Mouse (Mus musculus): Measurements from ENCODE around the gene 4933405O20Rik. TPM values are rescaled to one million over a fixed set of nuclear protein-coding genes. Genes with fewer than 3 reads are reported as not detected.

4933405O20Rik gene
- polyA plus RNA-seq (2016; fragmentation: Nextera tagmentation; extraction: Ambion mirVana): not detected in 2 replicates

DNA sequence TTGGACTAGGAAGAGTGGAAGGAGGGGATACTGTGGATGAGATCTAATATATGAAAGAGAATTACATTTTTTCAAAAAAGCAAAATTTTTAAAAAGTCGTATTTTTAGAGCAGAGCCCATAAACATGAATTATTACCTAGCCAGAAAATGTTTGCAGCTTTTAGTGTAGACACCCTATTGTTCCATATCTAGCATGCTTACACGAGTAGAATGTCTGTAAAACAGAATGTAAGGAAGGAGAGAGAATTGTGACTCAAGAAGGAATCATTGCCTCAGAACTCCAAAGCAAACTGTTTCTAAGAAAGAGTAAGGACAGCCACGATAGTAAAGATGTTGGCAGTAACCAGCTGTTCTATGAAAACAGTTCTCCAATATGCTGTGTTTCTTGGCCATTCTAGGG lies at the start of gene 4933405O20Rik:
Gene 4933405O20Rik, plus strand, starts transcription at position 301 of the 400 bp plus-strand sequence.
- no peaks in the 10 kb centered on the region for H3K36me3 ChIP-seq
- H3K9me3 ChIP-seq: no peaks in the 10 kb centered on the region
- no peaks in the 10 kb centered on the region for H3K27me3 ChIP-seq (ENCODE audit: insufficient read depth, poor library complexity, severe bottlenecking)
- H3K27ac ChIP-seq: no peak within 1 kb of the TSS
- no peaks in the 10 kb centered on the region for H3K4me1 ChIP-seq (replicated peaks)
- WGBS: 83% methylated on average over 3 of the region's 3 CpGs
- DNase-seq (ENCODE audit: low spot score): no peak
- no peak within 1 kb of the TSS for H3K4me3 ChIP-seq

DNA sequence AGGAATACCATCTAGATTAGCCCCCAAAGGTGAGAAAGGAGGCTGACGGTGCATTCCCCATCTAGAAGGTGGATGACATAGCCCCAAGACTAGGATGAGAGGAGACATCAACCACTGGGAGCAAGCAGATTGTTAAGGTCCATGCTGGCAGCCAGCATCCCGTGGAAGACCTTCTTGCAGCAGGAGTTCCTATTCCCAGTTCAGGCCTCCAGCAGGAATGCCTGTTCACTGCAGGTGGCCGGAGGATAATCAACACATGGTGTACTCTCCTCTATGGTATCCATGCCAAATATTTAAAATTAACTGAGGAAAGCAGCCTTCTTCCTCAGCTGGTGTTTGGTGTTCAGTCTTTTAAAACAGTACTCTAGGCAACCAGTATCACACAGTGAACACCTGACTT lies 49.4 kb upstream of the 4933405O20Rik start:
- Histone ChIP-seq H3K27me3 (ENCODE audit: insufficient read depth, poor library complexity, severe bottlenecking) (no peaks in the 10 kb centered on the region), H3K27ac (no peak overlapping the region), H3K9me3 (no peaks in the 10 kb centered on the region), H3K4me1 (replicated peaks) (no peaks in the 10 kb centered on the region), H3K4me3 (no peak overlapping the region), H3K36me3 (no peaks in the 10 kb centered on the region)
- WGBS: 70% methylated on average over 3 of the region's 3 CpGs
- DNase-seq (ENCODE audit: low spot score): no peak

- no peaks in the 10 kb centered on the region for H3K4me1 ChIP-seq (replicated peaks)
- no peaks in the 10 kb centered on the region for H3K27me3 ChIP-seq (ENCODE audit: insufficient read depth, poor library complexity, severe bottlenecking)
- DNase-seq (ENCODE audit: low spot score): no peak
- no peak overlapping the region for H3K27ac ChIP-seq
- no peak overlapping the region for H3K4me3 ChIP-seq
- H3K36me3 ChIP-seq: no peaks in the 10 kb centered on the region
- H3K9me3 ChIP-seq: no peaks in the 10 kb centered on the region
- WGBS: 75% methylated on average over 4 of the region's 4 CpGs
Observed at GRCm38 (mm10) chr7:50551426-50551825, 47.6 kb upstream of the 4933405O20Rik start.

DNA sequence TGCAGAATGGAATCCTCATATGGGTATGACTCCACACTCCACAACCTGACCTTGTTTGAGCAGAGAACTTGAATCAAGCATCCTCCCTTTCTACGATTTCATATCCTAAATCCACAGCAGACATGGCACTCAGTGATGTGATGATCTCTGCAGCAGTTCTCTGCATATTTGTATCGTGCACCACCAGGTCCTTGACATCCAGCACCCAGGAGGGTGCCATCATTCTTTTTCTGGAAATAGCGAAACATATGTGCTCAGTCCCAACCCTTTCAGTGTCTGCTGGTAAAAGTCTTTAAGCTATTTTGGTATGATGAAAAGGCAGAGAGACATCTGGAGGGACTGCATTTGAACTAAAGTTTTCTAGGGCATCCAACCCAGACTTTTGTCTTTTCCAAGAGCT lies 36.3 kb upstream of the 4933405O20Rik start:
- no peak for DNase-seq (ENCODE audit: low spot score)
- 85% methylated on average over 3 of the region's 3 CpGs for WGBS
- no peaks in the 10 kb centered on the region for H3K9me3 ChIP-seq
- H3K27ac ChIP-seq: no peak overlapping the region
- H3K4me1 ChIP-seq (replicated peaks): no peaks in the 10 kb centered on the region
- no peak overlapping the region for H3K4me3 ChIP-seq
- no peaks in the 10 kb centered on the region for H3K36me3 ChIP-seq
- H3K27me3 ChIP-seq (ENCODE audit: insufficient read depth, poor library complexity, severe bottlenecking): no peaks in the 10 kb centered on the region

GRCm38 (mm10) chr7:50573841-50574240 lies 25.1 kb upstream of the 4933405O20Rik start:
- H3K36me3 ChIP-seq: no peaks in the 10 kb centered on the region
- DNase-seq (ENCODE audit: low spot score): no peak
- no peaks in the 10 kb centered on the region for H3K9me3 ChIP-seq
- no peak overlapping the region for H3K4me3 ChIP-seq
- H3K27me3 ChIP-seq (ENCODE audit: insufficient read depth, poor library complexity, severe bottlenecking): no peaks in the 10 kb centered on the region
- 76% methylated on average over 7 of the region's 7 CpGs for WGBS
- H3K27ac ChIP-seq: no peak overlapping the region
- no peaks in the 10 kb centered on the region for H3K4me1 ChIP-seq (replicated peaks)

DNA sequence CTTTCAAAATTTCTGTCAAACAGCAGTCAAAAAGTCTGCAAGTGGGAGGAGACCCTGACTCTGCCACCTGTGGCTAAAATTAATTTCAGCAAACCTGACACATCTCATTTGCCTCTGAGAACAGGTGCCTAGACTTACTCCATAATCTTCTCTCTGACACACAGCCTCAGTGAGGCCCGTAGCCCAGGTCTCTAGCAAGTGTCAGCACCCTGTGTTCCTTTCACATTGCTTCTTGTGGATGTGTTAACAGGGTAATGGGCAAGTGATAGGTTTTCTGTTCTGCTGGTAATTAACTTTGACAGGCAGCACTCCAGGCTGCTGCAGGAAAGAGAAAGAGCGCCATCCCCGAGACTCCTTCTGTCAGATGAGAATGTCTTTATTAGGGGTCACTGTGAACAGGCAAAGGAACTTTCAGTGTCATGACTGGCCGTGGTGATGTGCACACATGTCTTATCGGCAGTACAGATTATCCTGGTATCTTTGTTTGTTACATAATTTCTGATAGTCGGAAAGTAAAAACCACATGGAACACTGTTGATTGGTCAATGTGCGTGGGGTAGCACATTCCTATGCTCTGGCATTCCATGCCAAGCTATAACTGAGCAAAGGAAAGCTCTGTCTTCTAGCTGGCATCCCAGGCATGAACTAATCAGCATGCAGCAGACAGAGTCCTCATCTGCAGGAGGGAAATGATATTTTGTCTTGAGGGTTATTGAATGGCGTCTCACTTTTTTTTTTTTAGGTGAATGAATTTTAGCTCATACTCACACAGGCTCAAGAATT lies 10.2 kb upstream of the 4933405O20Rik start:
- no peak for DNase-seq (ENCODE audit: low spot score)
- Histone ChIP-seq H3K27ac (no peak overlapping the region), H3K4me1 (replicated peaks) (no peaks in the 10 kb centered on the region), H3K36me3 (no peaks in the 10 kb centered on the region), H3K4me3 (no peak overlapping the region), H3K9me3 (no peaks in the 10 kb centered on the region), H3K27me3 (ENCODE audit: insufficient read depth, poor library complexity, severe bottlenecking) (no peaks in the 10 kb centered on the region)
- 65% methylated on average over 8 of the region's 8 CpGs for WGBS

DNA sequence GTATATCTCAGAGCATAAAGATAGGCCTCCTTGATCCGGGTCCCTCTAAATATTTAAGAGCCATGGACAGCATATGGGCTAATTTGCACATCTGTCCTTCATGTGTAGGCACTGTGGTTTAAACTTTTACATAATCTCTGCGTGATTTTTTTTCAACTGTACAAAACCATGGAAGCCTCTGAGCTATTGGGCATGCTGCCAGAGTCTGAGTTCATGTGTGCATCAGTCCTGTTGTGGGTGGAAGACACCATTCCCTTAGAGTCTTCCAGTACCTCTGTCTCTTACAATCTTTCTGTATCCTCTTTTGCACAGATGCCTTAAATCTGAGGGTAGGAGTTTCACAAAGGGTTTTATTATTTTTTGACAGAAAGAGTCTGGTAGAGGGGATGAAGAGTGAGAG lies 15.1 kb downstream of the 4933405O20Rik start:
- H3K27me3 ChIP-seq (ENCODE audit: insufficient read depth, poor library complexity, severe bottlenecking): no peaks in the 10 kb centered on the region
- H3K4me1 ChIP-seq (replicated peaks): no peaks in the 10 kb centered on the region
- H3K27ac ChIP-seq: no peak overlapping the region
- no peaks in the 10 kb centered on the region for H3K36me3 ChIP-seq
- WGBS: 77% methylated on average over 2 of the region's 2 CpGs
- DNase-seq (ENCODE audit: low spot score): no peak
- no peak overlapping the region for H3K4me3 ChIP-seq
- H3K9me3 ChIP-seq: no peaks in the 10 kb centered on the region

GRCm38 (mm10) chr7:50629186-50629585 lies 30.2 kb downstream of the 4933405O20Rik start:
- Histone ChIP-seq H3K27ac (no peak overlapping the region), H3K27me3 (ENCODE audit: insufficient read depth, poor library complexity, severe bottlenecking) (no peaks in the 10 kb centered on the region), H3K4me3 (no peak overlapping the region), H3K36me3 (no peaks in the 10 kb centered on the region), H3K4me1 (replicated peaks) (no peaks in the 10 kb centered on the region), H3K9me3 (no peaks in the 10 kb centered on the region)
- DNase-seq (ENCODE audit: low spot score): no peak
- 74% methylated on average over 3 of the region's 3 CpGs for WGBS

DNA sequence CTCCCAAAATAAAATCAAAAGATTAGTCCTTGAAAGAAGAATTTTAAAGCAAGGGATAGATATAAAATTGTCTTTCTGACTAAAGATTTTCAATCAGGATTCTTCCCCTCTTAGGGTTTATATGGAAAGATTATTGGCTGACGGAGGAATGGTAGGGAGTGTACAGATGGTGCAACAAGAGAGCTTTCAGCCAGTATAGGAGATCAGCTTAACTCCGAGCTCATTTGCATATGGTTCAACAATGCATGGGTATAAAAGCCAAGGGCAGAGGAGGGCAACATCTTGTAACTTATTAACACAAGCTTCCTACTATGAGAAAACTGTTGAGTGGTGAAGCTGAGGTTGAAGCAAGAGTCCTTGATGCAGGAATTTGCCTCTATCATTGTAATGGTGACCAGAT lies 34.2 kb downstream of the 4933405O20Rik start:
- Histone ChIP-seq H3K27me3 (ENCODE audit: insufficient read depth, poor library complexity, severe bottlenecking) (no peaks in the 10 kb centered on the region), H3K27ac (no peak overlapping the region), H3K4me3 (no peak overlapping the region), H3K36me3 (no peaks in the 10 kb centered on the region), H3K4me1 (replicated peaks) (no peaks in the 10 kb centered on the region), H3K9me3 (no peaks in the 10 kb centered on the region)
- WGBS: 67% methylated on average over 2 of the region's 2 CpGs
- no peak for DNase-seq (ENCODE audit: low spot score)

Data from hindbrain, embryonic 10.5 days (tissue).